Mouse (Mus musculus): ENCODE results near the gene AV320801.
"Not testable (repeated sequence)": the region's sequence is repeated elsewhere in the genome, so short reads cannot be mapped to it uniquely, and the experiment has no call there.

AV320801 gene

GRCm38 (mm10) chrX:135494288-135494687, at the start of gene AV320801:
Gene AV320801 (plus strand): TSS chrX:135494588.
- not testable (repeated sequence) for TF ChIP-seq GATA4 (IDR thresholded peaks at IDR 0.05; ENCODE audit: insufficient replicate concordance, low read length)

Measured in liver, adult (tissue).